Mouse (Mus musculus) embryonic fibroblast, embryonic 13.5 days (primary cell): ENCODE data around the gene Irak3.

Experiments
- CTCF ChIP-seq: IDR thresholded peaks from 2 replicates; pipeline ENCODE4 v1.5.1; 2011; ENCODE audit warnings: mild to moderate bottlenecking, control low read depth, low read length, moderate library complexity, borderline replicate concordance; ENCODE audit not compliant: insufficient read depth
- POLR2A ChIP-seq: IDR thresholded peaks from 2 replicates; pipeline ENCODE4 v1.6.1; 2011; ENCODE audit warnings: low read depth, mild to moderate bottlenecking, control low read depth, low read length, moderate library complexity

DNA sequence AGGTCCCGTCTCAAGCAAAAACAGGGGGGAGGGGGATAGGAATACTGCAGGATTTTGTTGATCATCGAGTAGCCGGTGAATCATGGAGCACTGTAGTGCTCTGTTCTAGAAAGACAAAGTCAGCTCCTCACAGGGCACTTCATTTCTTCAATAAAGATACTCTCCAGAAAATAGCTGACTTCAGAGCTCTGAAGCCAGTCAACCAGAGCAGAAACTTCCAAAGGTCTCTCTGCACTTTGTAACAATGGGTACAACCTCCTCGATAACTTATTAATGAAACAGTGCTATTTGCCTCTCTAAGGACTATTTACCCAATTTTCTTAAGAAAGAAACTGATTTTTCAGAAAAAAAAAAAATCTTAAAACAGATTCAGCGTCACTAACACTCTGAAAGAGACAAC is 106.2 kb downstream of the Irak3 start:
- no peak for TF ChIP-seq CTCF
- no peak for TF ChIP-seq POLR2A
